Mouse (Mus musculus): ENCODE data around the gene Tmem51.

DNA sequence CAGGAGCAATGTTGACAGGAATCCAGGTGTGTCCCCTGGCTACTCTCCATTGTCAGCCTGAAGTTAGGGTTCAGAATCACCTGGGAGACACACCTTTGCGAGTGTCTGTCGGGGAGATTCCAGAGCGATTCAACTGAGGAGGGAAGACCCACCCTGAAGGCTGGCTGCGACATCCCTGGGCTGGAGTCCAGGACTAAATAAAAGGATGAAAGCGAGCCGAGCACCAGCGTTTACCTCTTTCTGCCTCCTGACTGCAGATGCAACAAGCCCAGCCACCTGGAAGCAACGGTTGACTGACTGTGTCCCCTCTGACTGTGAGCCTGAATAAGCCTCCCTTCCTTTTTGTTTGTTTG lies 24.3 kb downstream of the Tmem51 start:
- TF ChIP-seq CTCF (IDR thresholded peaks at IDR 0.05; ENCODE audit: low read depth, low read length), result no peak
- no peak for TF ChIP-seq POLR2A (IDR thresholded peaks at IDR 0.05; ENCODE audit: extremely low read depth, insufficient read depth, low read length)
